8 mouse cellular contexts compared by ENCODE assay signal in genomic region chr3:145937505-145938404, GRCm38 (mm10). TPM values are rescaled to one million over a fixed set of nuclear protein-coding genes. Genes with fewer than 3 reads are reported as not detected.
DNase-seq lines count a peak whose midpoint lies in the region; ATAC-seq lines count a peak whose summit lies in the region.

Gene 2410004B18Rik, plus strand, starts transcription at chr3:145938014.

- whole genome bisulfite sequencing in hindbrain, embryonic 14.5 days = 2% methylated on average over 54 of the region's 70 CpGs

- H3K36me3 ChIP-seq in hindbrain, embryonic 14.5 days (replicated peaks; ENCODE audit: control insufficient read depth, insufficient read depth) = peaks cover 36% of the 10 kb centered on the region

- peak within 1 kb of the TSS; percentile 66 for H3K4me2 ChIP-seq in hindbrain, embryonic 14.5 days (replicated peaks)

- H3K4me3 ChIP-seq in hindbrain, embryonic 14.5 days (replicated peaks; ENCODE audit: low read length) = peak within 1 kb of the TSS; percentile 97

- H3K9me3 ChIP-seq in hindbrain, embryonic 14.5 days (ENCODE audit: control insufficient read depth, low read length) = no peaks in the 10 kb centered on the region

- no peaks in the 10 kb centered on the region for H3K27me3 ChIP-seq in hindbrain, embryonic 14.5 days (ENCODE audit: control insufficient read depth, insufficient read depth, low read length)

- DNase-seq in T-cell, adult 2 months (ENCODE audit: low spot score) = peak; percentile 90
- DNase-seq in cerebellum, postnatal 25 days = peak; percentile 92 to 96
- DNase-seq in frontal cortex, postnatal 25 days (ENCODE audit: low spot score in 2 of 2) = peak; percentile 71 to 82
- DNase-seq in hindbrain, embryonic 14.5 days (ENCODE audit: low spot score) = peak; percentile 98
- peak; percentile 88 for DNase-seq in layer of hippocampus, postnatal 36 days
- DNase-seq in lung, postnatal 25 days (ENCODE audit: low spot score) = peak; percentile 90
- DNase-seq in retina, adult 2 months (ENCODE audit: low read depth, low spot score) = peak; percentile 83
- DNase-seq in thymus, postnatal 25 days = peak; percentile 92

- ATAC-seq in hindbrain, embryonic 14.5 days (ENCODE audit: low FRiP score) = peak; percentile 95

- peak within 1 kb of the TSS; percentile 89 for H3K9ac ChIP-seq in hindbrain, embryonic 14.5 days

- H3K27ac ChIP-seq in hindbrain, embryonic 14.5 days = peak within 1 kb of the TSS; percentile 86

- H3K4me1 ChIP-seq in hindbrain, embryonic 14.5 days (replicated peaks; ENCODE audit: control insufficient read depth, insufficient read depth, low read length) = peaks cover 21% of the 10 kb centered on the region

RNA-seq across cellular contexts. Expression of gene 2410004B18Rik, which starts in this region (rescaled TPM):
- 79.7 and 86.5 TPM in 2 replicates for polyA plus RNA-seq in hindbrain, embryonic 14.5 days (2014; fragmentation: Nextera tagmentation; extraction: Ambion mirVana)
- total RNA-seq in layer of hippocampus, postnatal 36 days (2021) = 10 to 100 TPM; 43.9 to 44.7 TPM

Comparison
In these comparisons a context has a peak if more than half of its experiments do, and no peak if none do; other contexts are left out.
1. Peak in every context shown above with its lines: DNase-seq, ATAC-seq, H3K4me3 ChIP-seq and H3K27ac ChIP-seq.